Mouse (Mus musculus) limb, embryonic 10.5 days (tissue): ENCODE data around the gene Tmem151b. TPM values are rescaled to one million over a fixed set of nuclear protein-coding genes. Genes with fewer than 3 reads are reported as not detected.
A peak's percentile ranks its signal among the peaks of the same experiment; 100 is the strongest.

Experiments used
- DNase-seq: peaks from one replicate; pipeline ENCODE4 v3.0.0-alpha.2; 2017; ENCODE audit warnings: low spot score
- H3K27ac ChIP-seq: fragments of 300-500 bp; sonication (generic); 2 replicates; pipeline ENCODE4 v1.5.1; 2016; ENCODE audit warnings: mild to moderate bottlenecking
- H3K27me3 ChIP-seq: fragments of 300-500 bp; sonication (generic); 2 replicates; pipeline ENCODE4 v1.6.1; 2016; ENCODE audit warnings: low read depth, mild to moderate bottlenecking; ENCODE audit not compliant: poor library complexity, severe bottlenecking
- H3K36me3 ChIP-seq: fragments of 300-500 bp; sonication (generic); 2 replicates; pipeline ENCODE4 v1.6.1; 2016; ENCODE audit warnings: mild to moderate bottlenecking, moderate library complexity
- H3K4me1 ChIP-seq: fragments of 300-500 bp; sonication (generic); 2 replicates; pipeline ENCODE4 v1.6.1; 2016
- H3K4me3 ChIP-seq: fragments of 300-500 bp; sonication (generic); 2 replicates; pipeline ENCODE4 v1.5.1; 2016; ENCODE audit warnings: mild to moderate bottlenecking, moderate library complexity
- H3K9me3 ChIP-seq: fragments of 300-500 bp; sonication (generic); replicated peaks from 2 replicates; pipeline ENCODE4 v1.6.1; 2016; ENCODE audit warnings: mild to moderate bottlenecking
- WGBS: fragments of 180-500 bp; shearing (Covaris S2); methylation state at CpG from one replicate; pipeline ENCODE4 v1.1.7; 2016; 5-methylcytosine and 5-hydroxymethylcytosine counted together
- polyA plus RNA-seq: library from polyadenylated mRNA; unstranded; fragments of >200 nt; fragmentation: Nextera tagmentation; extraction: Ambion mirVana; gene quantifications from 2 replicates; pipeline ENCODE4 v1.2.1, GENCODE M21; 2016

The Tmem151b gene
- polyA plus RNA-seq, 1 experiment from 2014 or later: 6.8 TPM

- Histone ChIP-seq H3K4me3 (no peak overlapping the region), H3K27me3 (peaks cover 13% of the 10 kb centered on the region), H3K4me1 (peaks cover 36% of the 10 kb centered on the region), H3K36me3 (peaks cover 59% of the 10 kb centered on the region), H3K27ac (no peak overlapping the region), H3K9me3 (no peaks in the 10 kb centered on the region)
- WGBS: 69% methylated on average over 12 of the region's 12 CpGs
- no peak for DNase-seq
These were observed 30.6 kb downstream of the Tmem151b start for GRCm38 (mm10) chr17:45518766-45519475.

GRCm38 (mm10) chr17:45517549-45518215, 31.8 kb downstream of the Tmem151b start:
- Histone ChIP-seq H3K4me3 (no peak overlapping the region), H3K9me3 (no peaks in the 10 kb centered on the region), H3K27me3 (peaks cover 5% of the 10 kb centered on the region; the same call in 1 of the 2 replicates), H3K27ac (no peak overlapping the region), H3K4me1 (peaks cover 24% of the 10 kb centered on the region), H3K36me3 (peaks cover 65% of the 10 kb centered on the region)
- 92% methylated on average over 28 of the region's 28 CpGs for WGBS
- DNase-seq: no peak

- no peaks in the 10 kb centered on the region for H3K9me3 ChIP-seq
- H3K36me3 ChIP-seq: peaks cover 65% of the 10 kb centered on the region
These were observed 32.3 kb downstream of the Tmem151b start for GRCm38 (mm10) chr17:45517135-45517534.

GRCm38 (mm10) chr17:45516488-45516887, 33.0 kb downstream of the Tmem151b start:
- H3K36me3 ChIP-seq: peaks cover 67% of the 10 kb centered on the region
- no peaks in the 10 kb centered on the region for H3K27me3 ChIP-seq
- WGBS: 57% methylated on average over 8 of the region's 8 CpGs
- DNase-seq: peak; percentile 80
- H3K4me3 ChIP-seq: no peak overlapping the region
- H3K27ac ChIP-seq: no peak overlapping the region
- no peaks in the 10 kb centered on the region for H3K9me3 ChIP-seq
- peaks cover 19% of the 10 kb centered on the region for H3K4me1 ChIP-seq

More at GRCm38 (mm10) chr17:45517135-45517534, 32.3 kb downstream of the Tmem151b start:
- H3K27ac ChIP-seq: no peak overlapping the region
- H3K4me3 ChIP-seq: no peak overlapping the region
- WGBS: 93% methylated on average over 21 of the region's 21 CpGs
- no peak for DNase-seq
- H3K27me3 ChIP-seq: no peaks in the 10 kb centered on the region
- peaks cover 19% of the 10 kb centered on the region for H3K4me1 ChIP-seq

GRCm38 (mm10) chr17:45515806-45516205, 33.7 kb downstream of the Tmem151b start:
- Histone ChIP-seq H3K4me1 (peaks cover 13% of the 10 kb centered on the region), H3K27me3 (no peaks in the 10 kb centered on the region), H3K36me3 (peaks cover 70% of the 10 kb centered on the region), H3K27ac (no peak overlapping the region), H3K4me3 (no peak overlapping the region), H3K9me3 (no peaks in the 10 kb centered on the region)
- no peak for DNase-seq
- 79% methylated on average over 10 of the region's 10 CpGs for WGBS

- whole genome bisulfite sequencing: 51% methylated on average over 15 of the region's 15 CpGs
- H3K36me3 ChIP-seq: peaks cover 70% of the 10 kb centered on the region
- no peaks in the 10 kb centered on the region for H3K9me3 ChIP-seq
These were observed 34.2 kb downstream of the Tmem151b start for GRCm38 (mm10) chr17:45515204-45515726.

GRCm38 (mm10) chr17:45511757-45512156, 37.7 kb downstream of the Tmem151b start:
- no peaks in the 10 kb centered on the region for H3K9me3 ChIP-seq
- H3K4me3 ChIP-seq: no peak overlapping the region
- WGBS: 92% methylated on average over 4 of the region's 4 CpGs
- H3K36me3 ChIP-seq: peaks cover 54% of the 10 kb centered on the region
- H3K27me3 ChIP-seq: no peaks in the 10 kb centered on the region
- no peak overlapping the region for H3K27ac ChIP-seq
- H3K4me1 ChIP-seq: peaks cover 10% of the 10 kb centered on the region
- no peak for DNase-seq

More at GRCm38 (mm10) chr17:45515204-45515726, 34.2 kb downstream of the Tmem151b start:
- Histone ChIP-seq H3K27ac (no peak overlapping the region), H3K4me1 (peaks cover 8% of the 10 kb centered on the region; the same call in 1 of the 2 replicates), H3K27me3 (no peaks in the 10 kb centered on the region), H3K4me3 (no peak overlapping the region)
- no peak for DNase-seq

- Histone ChIP-seq H3K4me3 (no peak overlapping the region), H3K27me3 (no peaks in the 10 kb centered on the region), H3K4me1 (peaks cover 19% of the 10 kb centered on the region), H3K36me3 (peaks cover 46% of the 10 kb centered on the region), H3K9me3 (no peaks in the 10 kb centered on the region), H3K27ac (no peak overlapping the region)
- WGBS: 90% methylated on average over 4 of the region's 4 CpGs
- no peak for DNase-seq
These were observed 38.6 kb downstream of the Tmem151b start for GRCm38 (mm10) chr17:45510871-45511270.

GRCm38 (mm10) chr17:45506700-45507189, 42.7 kb downstream of the Tmem151b start, which contains the start of gene Aars2:
TSS of gene Aars2 (plus strand) at chr17:45506841.
- under 1% methylated on average over 42 of the region's 42 CpGs for WGBS
- Histone ChIP-seq H3K27me3 (no peaks in the 10 kb centered on the region), H3K4me1 (peaks cover 15% of the 10 kb centered on the region), H3K36me3 (peaks cover 33% of the 10 kb centered on the region), H3K9me3 (no peaks in the 10 kb centered on the region), H3K27ac (peak within 1 kb of the TSS; percentile 95), H3K4me3 (peak within 1 kb of the TSS; percentile 83)
- DNase-seq: peak; percentile 96

GRCm38 (mm10) chr17:45505941-45506465, 43.5 kb downstream of the Tmem151b start:
- Histone ChIP-seq H3K4me3 (no peak overlapping the region), H3K27me3 (no peaks in the 10 kb centered on the region), H3K36me3 (peaks cover 26% of the 10 kb centered on the region), H3K9me3 (no peaks in the 10 kb centered on the region), H3K27ac (no peak overlapping the region), H3K4me1 (peaks cover 15% of the 10 kb centered on the region)
- no peak for DNase-seq
- 73% methylated on average over 6 of the region's 6 CpGs for WGBS

- no peak for DNase-seq
- Histone ChIP-seq H3K36me3 (peaks cover 2% of the 10 kb centered on the region), H3K9me3 (no peaks in the 10 kb centered on the region), H3K4me3 (no peak overlapping the region), H3K27ac (no peak overlapping the region), H3K4me1 (peaks cover 15% of the 10 kb centered on the region), H3K27me3 (no peaks in the 10 kb centered on the region)
- WGBS: 70% methylated on average over 5 of the region's 5 CpGs
These were observed 46.0 kb downstream of the Tmem151b start for GRCm38 (mm10) chr17:45503301-45503973.

- Histone ChIP-seq H3K4me1 (peaks cover 12% of the 10 kb centered on the region), H3K4me3 (no peak overlapping the region), H3K36me3 (no peaks in the 10 kb centered on the region), H3K27ac (no peak overlapping the region), H3K27me3 (no peaks in the 10 kb centered on the region), H3K9me3 (no peaks in the 10 kb centered on the region)
- 67% methylated on average over 4 of the region's 4 CpGs for WGBS
- DNase-seq: no peak
These were observed 47.2 kb downstream of the Tmem151b start for GRCm38 (mm10) chr17:45502324-45502723.
